Mouse (Mus musculus): Measurements from ENCODE around the gene Gzmg. TPM values are rescaled to one million over a fixed set of nuclear protein-coding genes. Genes with fewer than 3 reads are reported as not detected.
"Not testable (repeated sequence)": the region's sequence is repeated elsewhere in the genome, so short reads cannot be mapped to it uniquely, and the experiment has no call there.

Gene Gzmg
- polyA plus RNA-seq, 1 experiment from 2014 or later = not detected

GRCm38 (mm10) chr14:56168009-56168408, 8.6 kb upstream of the Gzmg start:
- Histone ChIP-seq H3K9ac (ENCODE audit: low read depth, low read length) (no peak overlapping the region), H3K9me3 (replicated peaks; ENCODE audit: control insufficient read depth, low read length, poor library complexity, severe bottlenecking) (no peaks in the 10 kb centered on the region), H3K27ac (ENCODE audit: low read length) (no peak overlapping the region), H3K4me3 (ENCODE audit: low read depth, low read length) (no peak overlapping the region), H3K4me2 (ENCODE audit: low read length) (no peak overlapping the region), H3K36me3 (ENCODE audit: control insufficient read depth, insufficient read depth, low read length) (no peaks in the 10 kb centered on the region), H3K4me1 (ENCODE audit: control insufficient read depth, insufficient read depth, low read length) (no peaks in the 10 kb centered on the region), H3K27me3 (ENCODE audit: control insufficient read depth, insufficient read depth, low read depth, low read length) (no peaks in the 10 kb centered on the region)
- ATAC-seq = no peak
- 88% methylated on average over 6 of the region's 6 CpGs for WGBS

- Histone ChIP-seq H3K4me2 (ENCODE audit: low read length) (no peak overlapping the region), H3K9me3 (replicated peaks; ENCODE audit: control insufficient read depth, low read length, poor library complexity, severe bottlenecking) (no peaks in the 10 kb centered on the region), H3K27me3 (ENCODE audit: control insufficient read depth, insufficient read depth, low read depth, low read length) (no peaks in the 10 kb centered on the region), H3K4me1 (ENCODE audit: control insufficient read depth, insufficient read depth, low read length) (no peaks in the 10 kb centered on the region), H3K4me3 (ENCODE audit: low read depth, low read length) (no peak overlapping the region), H3K36me3 (ENCODE audit: control insufficient read depth, insufficient read depth, low read length) (no peaks in the 10 kb centered on the region), H3K9ac (ENCODE audit: low read depth, low read length) (no peak overlapping the region), H3K27ac (ENCODE audit: low read length) (no peak overlapping the region)
- WGBS = 90% methylated on average over 2 of the region's 2 CpGs
- ATAC-seq = no peak
Observed at GRCm38 (mm10) chr14:56162109-56162508, 2.7 kb upstream of the Gzmg start.

- H3K9ac ChIP-seq (ENCODE audit: low read depth, low read length) = no peak overlapping the region
- no peaks in the 10 kb centered on the region for H3K9me3 ChIP-seq (replicated peaks; ENCODE audit: control insufficient read depth, low read length, poor library complexity, severe bottlenecking)
- no peaks in the 10 kb centered on the region for H3K4me1 ChIP-seq (ENCODE audit: control insufficient read depth, insufficient read depth, low read length)
- ATAC-seq = no peak
- no peak overlapping the region for H3K27ac ChIP-seq (ENCODE audit: low read length)
- no peaks in the 10 kb centered on the region for H3K36me3 ChIP-seq (ENCODE audit: control insufficient read depth, insufficient read depth, low read length)
- H3K4me2 ChIP-seq (ENCODE audit: low read length) = no peak overlapping the region
- no peak overlapping the region for H3K4me3 ChIP-seq (ENCODE audit: low read depth, low read length)
- 78% methylated on average over 2 of the region's 2 CpGs for WGBS
- H3K27me3 ChIP-seq (ENCODE audit: control insufficient read depth, insufficient read depth, low read depth, low read length) = no peaks in the 10 kb centered on the region
Observed at GRCm38 (mm10) chr14:56155340-56155739, 4.0 kb downstream of the Gzmg start.

DNA sequence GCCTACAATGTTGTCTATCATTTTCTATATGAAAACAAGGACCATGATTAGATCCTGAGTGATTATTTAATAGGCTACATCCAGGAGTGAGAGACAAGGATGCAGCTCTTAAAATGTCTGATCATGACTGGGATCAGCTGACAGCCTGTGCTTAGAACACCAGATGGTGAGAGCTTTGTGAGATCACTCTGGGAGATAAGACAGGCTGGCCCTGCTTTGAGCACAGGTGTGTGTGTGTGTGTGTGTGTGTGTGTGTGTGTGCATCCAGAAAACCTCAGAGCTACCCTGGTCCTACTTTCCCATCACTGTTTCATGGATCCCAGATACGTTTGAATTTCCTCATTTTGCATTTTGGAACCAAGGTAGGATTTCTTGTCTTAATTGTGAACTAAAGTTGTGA, 25.7 kb downstream of the Gzmg start:
- not testable (repeated sequence) for H3K27me3 ChIP-seq (ENCODE audit: control insufficient read depth, insufficient read depth, low read depth, low read length); ATAC-seq; H3K4me3 ChIP-seq (ENCODE audit: low read depth, low read length); H3K4me2 ChIP-seq (ENCODE audit: low read length); H3K9ac ChIP-seq (ENCODE audit: low read depth, low read length); H3K27ac ChIP-seq (ENCODE audit: low read length); H3K36me3 ChIP-seq (ENCODE audit: control insufficient read depth, insufficient read depth, low read length); H3K9me3 ChIP-seq (replicated peaks; ENCODE audit: control insufficient read depth, low read length, poor library complexity, severe bottlenecking); H3K4me1 ChIP-seq (ENCODE audit: control insufficient read depth, insufficient read depth, low read length)
- 71% methylated on average over 1 of the region's 1 CpGs for WGBS

- not testable (repeated sequence) for ATAC-seq; H3K4me1 ChIP-seq (ENCODE audit: control insufficient read depth, insufficient read depth, low read length); H3K27me3 ChIP-seq (ENCODE audit: control insufficient read depth, insufficient read depth, low read depth, low read length); H3K27ac ChIP-seq (ENCODE audit: low read length); H3K36me3 ChIP-seq (ENCODE audit: control insufficient read depth, insufficient read depth, low read length); H3K9me3 ChIP-seq (replicated peaks; ENCODE audit: control insufficient read depth, low read length, poor library complexity, severe bottlenecking); H3K4me2 ChIP-seq (ENCODE audit: low read length); H3K9ac ChIP-seq (ENCODE audit: low read depth, low read length); H3K4me3 ChIP-seq (ENCODE audit: low read depth, low read length)
- WGBS = 85% methylated on average over 2 of the region's 2 CpGs
Observed at GRCm38 (mm10) chr14:56132508-56132907, 26.9 kb downstream of the Gzmg start, which contains the start of gene Gzmd. Gzmd (minus strand) TSS chr14:56132608.

DNA sequence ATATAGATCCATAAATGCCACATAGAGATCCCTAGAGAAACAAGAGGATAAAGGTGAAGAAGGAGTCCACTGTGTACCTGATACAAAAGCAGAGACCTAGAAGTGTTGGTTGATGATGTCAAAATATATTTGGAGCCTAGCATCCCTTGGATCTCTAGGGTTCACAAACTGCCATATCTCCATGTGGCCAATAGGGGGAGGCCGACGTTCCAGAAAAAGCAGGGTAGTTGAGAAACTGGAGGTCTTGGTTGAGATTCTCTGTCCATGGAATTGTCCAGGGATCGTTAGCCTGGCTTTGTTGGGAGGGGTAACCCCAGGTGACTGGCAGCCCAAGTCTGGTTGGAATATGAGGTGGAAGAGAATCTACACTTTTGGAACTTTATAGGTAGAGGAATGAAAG, 31.0 kb downstream of the Gzmg start:
- Histone ChIP-seq H3K9me3 (replicated peaks; ENCODE audit: control insufficient read depth, low read length, poor library complexity, severe bottlenecking) (no peaks in the 10 kb centered on the region), H3K27ac (ENCODE audit: low read length) (no peak overlapping the region), H3K27me3 (ENCODE audit: control insufficient read depth, insufficient read depth, low read depth, low read length) (no peaks in the 10 kb centered on the region), H3K4me1 (ENCODE audit: control insufficient read depth, insufficient read depth, low read length) (no peaks in the 10 kb centered on the region), H3K36me3 (ENCODE audit: control insufficient read depth, insufficient read depth, low read length) (no peaks in the 10 kb centered on the region), H3K4me3 (ENCODE audit: low read depth, low read length) (no peak overlapping the region), H3K4me2 (ENCODE audit: low read length) (no peak overlapping the region), H3K9ac (ENCODE audit: low read depth, low read length) (no peak overlapping the region)
- WGBS = 42% methylated on average over 3 of the region's 3 CpGs
- ATAC-seq = no peak

GRCm38 (mm10) chr14:56123516-56123915, 35.9 kb downstream of the Gzmg start:
- WGBS = 80% methylated on average over 3 of the region's 3 CpGs

GRCm38 (mm10) chr14:56120525-56120924, 38.9 kb downstream of the Gzmg start, which contains the start of gene Gzme:
Gzme (minus strand) TSS chr14:56120625.
- H3K4me1 ChIP-seq (ENCODE audit: control insufficient read depth, insufficient read depth, low read length) = no peaks in the 10 kb centered on the region
- H3K36me3 ChIP-seq (ENCODE audit: control insufficient read depth, insufficient read depth, low read length) = no peaks in the 10 kb centered on the region
- no peaks in the 10 kb centered on the region for H3K9me3 ChIP-seq (replicated peaks; ENCODE audit: control insufficient read depth, low read length, poor library complexity, severe bottlenecking)
- H3K4me2 ChIP-seq (ENCODE audit: low read length) = no peak within 1 kb of the TSS
- H3K9ac ChIP-seq (ENCODE audit: low read depth, low read length) = no peak within 1 kb of the TSS
- ATAC-seq = no peak
- H3K27me3 ChIP-seq (ENCODE audit: control insufficient read depth, insufficient read depth, low read depth, low read length) = no peaks in the 10 kb centered on the region
- H3K27ac ChIP-seq (ENCODE audit: low read length) = no peak within 1 kb of the TSS
- H3K4me3 ChIP-seq (ENCODE audit: low read depth, low read length) = no peak within 1 kb of the TSS

More at GRCm38 (mm10) chr14:56123516-56123915, 35.9 kb downstream of the Gzmg start:
- Histone ChIP-seq H3K27me3 (ENCODE audit: control insufficient read depth, insufficient read depth, low read depth, low read length) (no peaks in the 10 kb centered on the region), H3K4me3 (ENCODE audit: low read depth, low read length) (no peak overlapping the region), H3K9ac (ENCODE audit: low read depth, low read length) (no peak overlapping the region), H3K27ac (ENCODE audit: low read length) (no peak overlapping the region), H3K4me2 (ENCODE audit: low read length) (no peak overlapping the region), H3K9me3 (replicated peaks; ENCODE audit: control insufficient read depth, low read length, poor library complexity, severe bottlenecking) (no peaks in the 10 kb centered on the region), H3K4me1 (ENCODE audit: control insufficient read depth, insufficient read depth, low read length) (no peaks in the 10 kb centered on the region), H3K36me3 (ENCODE audit: control insufficient read depth, insufficient read depth, low read length) (no peaks in the 10 kb centered on the region)
- no peak for ATAC-seq

- H3K4me2 ChIP-seq (ENCODE audit: low read length); H3K27me3 ChIP-seq (ENCODE audit: control insufficient read depth, insufficient read depth, low read depth, low read length); H3K4me3 ChIP-seq (ENCODE audit: low read depth, low read length); H3K9ac ChIP-seq (ENCODE audit: low read depth, low read length); H3K4me1 ChIP-seq (ENCODE audit: control insufficient read depth, insufficient read depth, low read length); H3K9me3 ChIP-seq (replicated peaks; ENCODE audit: control insufficient read depth, low read length, poor library complexity, severe bottlenecking); ATAC-seq; H3K36me3 ChIP-seq (ENCODE audit: control insufficient read depth, insufficient read depth, low read length); H3K27ac ChIP-seq (ENCODE audit: low read length): not testable (repeated sequence)
- WGBS = 93% methylated on average over 33 of the region's 33 CpGs
Observed at GRCm38 (mm10) chr14:56115531-56116310, 43.7 kb downstream of the Gzmg start.

Measured in midbrain, embryonic 16.5 days (tissue).